Mouse (Mus musculus) CH12.LX (cell line): ENCODE results near the gene Mrpl41. TPM values are rescaled to one million over a fixed set of nuclear protein-coding genes. Genes with fewer than 3 reads are reported as not detected.

Experiments
- DNase-seq: peaks from one replicate; pipeline ENCODE4 v3.0.0-alpha.2; 2013; ENCODE audit errors: extremely low read depth
- H3K27ac ChIP-seq: 2 replicates; pipeline ENCODE4 v1.5.1; 2012; ENCODE audit warnings: low read depth, mild to moderate bottlenecking, control low read depth, moderate library complexity; ENCODE audit not compliant: insufficient read depth
- H3K27me3 ChIP-seq: replicated peaks from 2 replicates; pipeline ENCODE3; 2012; ENCODE audit warnings: inconsistent platforms
- H3K36me3 ChIP-seq, 2 experiments: replicated peaks in 1 of 2; 2 replicates each; pipeline versions ENCODE3 to v1.6.1; 2012; ENCODE audit warnings: inconsistent platforms in 1 of 2, low read length in 1 of 2, mild to moderate bottlenecking in 1 of 2, mixed read lengths in 1 of 2, moderate library complexity in 1 of 2; ENCODE audit not compliant: control insufficient read depth in 1 of 2, insufficient read depth in 1 of 2
- H3K4me1 ChIP-seq, 2 experiments: 2 replicates each; pipeline ENCODE4 v1.6.1; 2012; ENCODE audit warnings: inconsistent platforms in 1 of 2, moderate library complexity in 1 of 2; ENCODE audit not compliant: insufficient read depth in 2 of 2, control insufficient read depth in 1 of 2
- H3K4me2 ChIP-seq: 2 replicates; pipeline ENCODE4 v1.6.1; 2012; ENCODE audit warnings: low read depth, mild to moderate bottlenecking, control low read depth; ENCODE audit not compliant: poor library complexity, insufficient read depth, severe bottlenecking
- H3K4me3 ChIP-seq, 3 experiments: fragments of 150-350 bp in 1 of 3; sonication (generic) in 1 of 3; replicated peaks in 1 of 3; 2 replicates each; pipeline versions ENCODE3 to v1.5.1; 2011 to 2012; ENCODE audit warnings: low read depth in 2 of 3, low read length in 2 of 3, mild to moderate bottlenecking in 2 of 3, moderate library complexity in 2 of 3, control low read depth in 1 of 3, improper control_type of control experiment in 1 of 3, inconsistent platforms in 1 of 3, mixed read lengths in 1 of 3; ENCODE audit not compliant: poor library complexity in 1 of 3
- H3K79me2 ChIP-seq: replicated peaks from 2 replicates; pipeline ENCODE4 v1.6.1; 2012; ENCODE audit warnings: mild to moderate bottlenecking, moderate library complexity; ENCODE audit not compliant: control insufficient read depth, poor library complexity, insufficient read depth, severe bottlenecking; ENCODE audit errors: extremely low read depth
- H3K9ac ChIP-seq: 2 replicates; pipeline ENCODE4 v1.6.1; 2012; ENCODE audit warnings: low read depth, mild to moderate bottlenecking, control low read depth, moderate library complexity; ENCODE audit not compliant: insufficient read depth
- H3K9me3 ChIP-seq: replicated peaks from 2 replicates; pipeline ENCODE3; 2012; ENCODE audit warnings: low read length, inconsistent platforms, mixed read lengths
- BHLHE40 ChIP-seq: IDR thresholded peaks from 2 replicates; pipeline ENCODE4 v1.6.1; 2011; ENCODE audit warnings: mild to moderate bottlenecking, low read depth, low read length, improper control_type of control experiment
- CHD1 ChIP-seq: IDR thresholded peaks from 2 replicates; pipeline ENCODE4 v1.6.1; 2012; ENCODE audit warnings: low read depth, low read length, improper control_type of control experiment, inconsistent platforms
- CHD2 ChIP-seq: IDR thresholded peaks from 2 replicates; pipeline ENCODE4 v1.6.1; 2011; ENCODE audit warnings: low read length, improper control_type of control experiment
- CTCF ChIP-seq, 2 experiments: IDR thresholded peaks in 1 of 2; conservative IDR thresholded peaks in 1 of 2; 2 replicates each; pipeline ENCODE4 v1.5.1; 2011 to 2012; ENCODE audit warnings: low read depth in 2 of 2, low read length in 2 of 2, improper control_type of control experiment in 1 of 2, inconsistent platforms in 1 of 2, mild to moderate bottlenecking in 1 of 2, moderate library complexity in 1 of 2
- ELF1 ChIP-seq: IDR thresholded peaks from 2 replicates; pipeline ENCODE4 v1.6.1; 2014; ENCODE audit warnings: low read depth, mild to moderate bottlenecking, inconsistent platforms, low read length, improper control_type of control experiment
- HCFC1 ChIP-seq: IDR thresholded peaks from 2 replicates; pipeline ENCODE4 v1.6.1; 2012; ENCODE audit warnings: low read depth, mild to moderate bottlenecking, inconsistent platforms, low read length, improper control_type of control experiment
- JUND ChIP-seq: conservative IDR thresholded peaks from 2 replicates; pipeline ENCODE4 v1.6.1; 2011; ENCODE audit warnings: low read depth, low read length, improper control_type of control experiment
- KAT2A ChIP-seq: IDR thresholded peaks from 2 replicates; pipeline ENCODE4 v1.6.1; 2012; ENCODE audit warnings: low read length, improper control_type of control experiment, inconsistent platforms; ENCODE audit not compliant: insufficient replicate concordance
- MAFK ChIP-seq: IDR thresholded peaks from 2 replicates; pipeline ENCODE4 v1.6.1; 2011; ENCODE audit warnings: low read length, improper control_type of control experiment; ENCODE audit not compliant: insufficient replicate concordance
- MAX ChIP-seq: IDR thresholded peaks from 2 replicates; pipeline ENCODE4 v1.6.1; 2011; ENCODE audit warnings: low read length, improper control_type of control experiment
- MAZ ChIP-seq: IDR thresholded peaks from 2 replicates; pipeline ENCODE4 v1.6.1; 2012; ENCODE audit warnings: low read depth, mild to moderate bottlenecking, inconsistent platforms, low read length, improper control_type of control experiment, moderate library complexity
- MYC ChIP-seq: IDR thresholded peaks from 2 replicates; pipeline ENCODE4 v1.6.1; 2011; ENCODE audit warnings: low read depth, mild to moderate bottlenecking, improper control_type of control experiment, low read length
- NELFE ChIP-seq: IDR thresholded peaks from 2 replicates; pipeline ENCODE4 v1.6.1; 2011; ENCODE audit warnings: low read depth, low read length, improper control_type of control experiment
- RAD21 ChIP-seq: IDR thresholded peaks from 2 replicates; pipeline ENCODE4 v1.6.1; 2011; ENCODE audit warnings: low read depth, mild to moderate bottlenecking, low read length, improper control_type of control experiment, moderate library complexity
- SMC3 ChIP-seq: IDR thresholded peaks from 2 replicates; pipeline ENCODE4 v1.6.1; 2011; ENCODE audit warnings: low read depth, low read length, improper control_type of control experiment
- TBP ChIP-seq: conservative IDR thresholded peaks from 2 replicates; pipeline ENCODE4 v1.6.1; 2011; ENCODE audit warnings: low read depth, low read length, improper control_type of control experiment
- TCF12 ChIP-seq: IDR thresholded peaks from 2 replicates; pipeline ENCODE4 v1.6.1; 2014; ENCODE audit warnings: low read depth, mild to moderate bottlenecking, inconsistent platforms, low read length, improper control_type of control experiment
- USF1 ChIP-seq: IDR thresholded peaks from 2 replicates; pipeline ENCODE4 v1.6.1; 2014; ENCODE audit warnings: low read depth, mild to moderate bottlenecking, inconsistent platforms, low read length, improper control_type of control experiment
- USF2 ChIP-seq: conservative IDR thresholded peaks from 2 replicates; pipeline ENCODE4 v1.6.1; 2011; ENCODE audit warnings: low read depth, low read length, improper control_type of control experiment
- ZC3H11A ChIP-seq: IDR thresholded peaks from 2 replicates; pipeline ENCODE4 v1.6.1; 2012; ENCODE audit warnings: low read depth, mild to moderate bottlenecking, inconsistent platforms, low read length, improper control_type of control experiment
- ZKSCAN1 ChIP-seq: IDR thresholded peaks from 2 replicates; pipeline ENCODE4 v1.6.1; 2012; ENCODE audit warnings: low read depth, inconsistent platforms, low read length, improper control_type of control experiment, borderline replicate concordance
- ZMIZ1 ChIP-seq: IDR thresholded peaks from 2 replicates; pipeline ENCODE4 v1.6.1; 2012; ENCODE audit warnings: low read depth, mild to moderate bottlenecking, inconsistent platforms, low read length, improper control_type of control experiment
- ZNF384 ChIP-seq: IDR thresholded peaks from 2 replicates; pipeline ENCODE4 v1.6.1; 2012; ENCODE audit warnings: low read depth, low read length, improper control_type of control experiment, inconsistent platforms
- dilution Hi-C: fragments of 300-500 bp; cut with MboI; formaldehyde crosslinking; loops from 2 replicates; pipeline ENCODE4 v1.14.3; 2020; ENCODE audit warnings: low sequenced_read_pairs; ENCODE audit not compliant: extremely low pct_unique_long_range_greater_than_20kb, extremely low pct_ligation_motif_present
- in situ Hi-C: fragments of 300-500 bp; cut with MboI; formaldehyde crosslinking; loops from 3 replicates; pipeline ENCODE4 v1.14.3; 2019; ENCODE audit warnings: low sequenced_read_pairs, low pct_ligation_motif_present, low pct_unique_long_range_greater_than_20kb, mixed read lengths
- polyA plus RNA-seq: library from polyadenylated mRNA; unstranded; fragments of >175 nt; gene quantifications from 2 replicates; pipeline ENCODE4 v1.2.1, GENCODE M21; 2012; ENCODE audit warnings: low read depth; ENCODE audit not compliant: insufficient read length
- total RNA-seq, 2 experiments: library from RNA; depleted of rRNA; stranded (reverse); fragments of 300-350 nt in 1 of 2; fragments of >200 nt in 1 of 2; gene quantifications; 2 replicates each; pipeline ENCODE4 v1.2.3; 2012 to 2014

The Mrpl41 gene
- total and polyA plus RNA-seq, 3 experiments, result 58.3 to 118 (median 77.8) TPM

DNA sequence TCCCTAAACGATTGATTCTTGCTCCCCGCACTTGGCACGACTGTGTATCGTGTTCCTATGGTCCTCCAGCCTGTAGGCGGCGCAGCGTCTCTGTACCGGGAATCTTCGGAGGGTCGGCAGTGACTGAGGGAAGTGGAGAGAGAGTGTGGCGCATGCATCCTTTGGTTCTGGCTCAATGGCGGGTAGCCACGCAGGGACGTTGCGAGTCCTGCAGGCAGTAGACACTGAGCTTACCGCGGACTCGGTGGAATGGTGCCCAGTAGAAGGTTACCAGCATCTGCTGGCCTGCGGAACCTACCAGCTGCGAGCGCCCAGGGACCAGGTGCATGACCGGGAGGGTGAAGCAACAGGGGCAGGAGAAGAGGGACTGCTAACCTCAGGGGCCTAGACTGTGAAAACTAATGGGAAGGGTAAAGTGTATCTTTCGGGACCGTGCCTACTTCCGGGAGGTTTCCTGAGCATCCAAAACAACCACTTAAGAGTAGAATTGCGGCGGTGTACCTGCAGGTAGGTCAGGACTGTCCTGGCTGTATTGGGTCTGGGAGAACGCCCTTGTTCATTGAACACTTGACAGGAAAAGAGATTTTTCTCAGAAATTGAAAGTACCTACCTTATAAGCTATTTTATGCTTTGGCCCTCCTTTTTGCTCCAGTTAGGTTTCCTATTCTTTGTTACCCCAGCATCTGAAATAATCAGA is 12.4 kb downstream of the Mrpl41 start, which contains the start of gene Dph7 (continued):
- TF ChIP-seq CHD1 (no peak), ELF1 (peak; percentile 68; the same call in 1 of the 2 replicates), JUND (no peak), SMC3 (peak; percentile 36), TBP (peak; percentile 87), ZKSCAN1 (no peak), ZC3H11A (no peak), ZMIZ1 (no peak; the same call in 1 of the 2 replicates), CHD2 (peak; percentile 28; the same call in 1 of the 2 replicates), ZNF384 (no peak), MAZ (0 out of 2 replicates have a peak, but pooled peaks have one; percentile 65), USF1 (no peak), HCFC1 (peak; percentile 82), MAX (peak; percentile 79), KAT2A (0 out of 2 replicates have a peak, but pooled peaks have one; percentile 51), MAFK (no peak), NELFE (peak; percentile 81), MYC (peak; percentile 91), USF2 (0 out of 2 replicates have a peak, but pooled peaks have one; percentile 11), RAD21 (no peak; the same call in none of the 2 replicates), BHLHE40 (peak; percentile 43; the same call in 1 of the 2 replicates)

DNA sequence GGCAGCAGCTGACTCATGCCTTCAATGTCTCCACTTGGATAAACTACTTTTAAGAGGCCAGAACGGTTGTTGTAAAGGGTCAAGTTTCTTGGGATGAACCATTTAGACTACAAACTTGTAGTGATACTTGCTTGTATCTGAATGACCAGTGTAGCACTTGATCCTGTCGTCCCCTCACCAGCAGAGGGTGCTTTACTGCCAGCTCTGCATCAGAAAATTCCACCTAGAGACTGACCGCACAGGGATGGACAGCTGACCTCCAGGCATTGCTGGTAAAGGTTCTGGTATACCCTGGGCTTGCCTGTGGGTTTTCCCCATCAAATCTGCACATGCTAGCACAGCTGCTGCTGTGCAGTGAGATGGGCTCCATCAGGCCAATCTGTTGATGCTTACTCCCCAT is 14.0 kb downstream of the Mrpl41 start:
- Histone ChIP-seq H3K4me3 (no peak overlapping the region), H3K36me3 (peaks cover 44 to 76% of the 10 kb centered on the region in 2 experiments), H3K4me2 (no peak overlapping the region), H3K4me1 (peaks cover 0 to 32% of the 10 kb centered on the region in 2 experiments; a peak in 3 of 4 replicates), H3K9me3 (no peaks in the 10 kb centered on the region), H3K9ac (no peak overlapping the region), H3K79me2 (peaks cover 20% of the 10 kb centered on the region), H3K27ac (no peak overlapping the region), H3K27me3 (no peaks in the 10 kb centered on the region)
- dilution Hi-C loops (no loop called here), in situ Hi-C loops (no loop called here)
- TF ChIP-seq ZNF384 (no peak), TCF12 (peak; percentile 28; the same call in 1 of the 2 replicates), RAD21 (peak; percentile 15), MAX (no peak), SMC3 (peak; percentile 15; the same call in 1 of the 2 replicates), ZKSCAN1 (no peak), ZMIZ1 (no peak), CTCF (conservative IDR thresholded peaks at IDR 0.05 in 1 of 2, IDR thresholded peaks at IDR 0.05 in 1 of 2; ENCODE audit: low read depth in 2 of 2, low read length in 2 of 2) (peak; percentile 27 to 62; a peak in 3 of 4 replicates)
- no peak for DNase-seq
